Mouse (Mus musculus): ENCODE results near the gene Kbtbd4. TPM values are rescaled to one million over a fixed set of nuclear protein-coding genes. Genes with fewer than 3 reads are reported as not detected.

Gene Kbtbd4
- polyA plus RNA-seq, 1 experiment from 2014 or later: 63.6 TPM

- peak overlapping the region; percentile 99 for H3K4me3 ChIP-seq
- H3K36me3 ChIP-seq: peaks cover 14% of the 10 kb centered on the region; the same call in 1 of the 2 replicates
- DNase-seq (ENCODE audit: low spot score): no peak
- no peaks in the 10 kb centered on the region for H3K27me3 ChIP-seq (ENCODE audit: low read depth, poor library complexity, severe bottlenecking)
- H3K4me1 ChIP-seq: peaks cover 18% of the 10 kb centered on the region
- no peaks in the 10 kb centered on the region for H3K9me3 ChIP-seq (replicated peaks)
- no peak overlapping the region for H3K27ac ChIP-seq
- WGBS: 77% methylated on average over 2 of the region's 2 CpGs
These were observed 37.2 kb downstream of the Kbtbd4 start for GRCm38 (mm10) chr2:90941744-90942143.

GRCm38 (mm10) chr2:90950149-90950548 is 45.6 kb downstream of the Kbtbd4 start:
- Histone ChIP-seq H3K27me3 (ENCODE audit: low read depth, poor library complexity, severe bottlenecking) (no peaks in the 10 kb centered on the region), H3K9me3 (replicated peaks) (no peaks in the 10 kb centered on the region), H3K4me1 (0 out of 2 replicates have a peak, but pooled peaks cover 5% of the 10 kb centered on the region), H3K27ac (no peak overlapping the region), H3K36me3 (peaks cover 33% of the 10 kb centered on the region), H3K4me3 (no peak overlapping the region)
- 90% methylated on average over 5 of the region's 5 CpGs for WGBS
- no peak for DNase-seq (ENCODE audit: low spot score)

- DNase-seq (ENCODE audit: low spot score): no peak
- Histone ChIP-seq H3K36me3 (peaks cover 39% of the 10 kb centered on the region), H3K27ac (no peak overlapping the region), H3K9me3 (replicated peaks) (no peaks in the 10 kb centered on the region), H3K4me3 (no peak overlapping the region), H3K27me3 (ENCODE audit: low read depth, poor library complexity, severe bottlenecking) (no peaks in the 10 kb centered on the region), H3K4me1 (0 out of 2 replicates have a peak, but pooled peaks cover 5% of the 10 kb centered on the region)
These were observed 46.1 kb downstream of the Kbtbd4 start for GRCm38 (mm10) chr2:90950582-90951194.

- Histone ChIP-seq H3K9me3 (replicated peaks) (no peaks in the 10 kb centered on the region), H3K4me1 (0 out of 2 replicates have a peak, but pooled peaks cover 5% of the 10 kb centered on the region), H3K4me3 (no peak overlapping the region), H3K27ac (no peak overlapping the region), H3K27me3 (ENCODE audit: low read depth, poor library complexity, severe bottlenecking) (no peaks in the 10 kb centered on the region), H3K36me3 (peaks cover 38% of the 10 kb centered on the region)
- DNase-seq (ENCODE audit: low spot score): no peak
- 84% methylated on average over 3 of the region's 3 CpGs for WGBS
These were observed 48.9 kb downstream of the Kbtbd4 start for GRCm38 (mm10) chr2:90953461-90953860.

GRCm38 (mm10) chr2:90956053-90956452 is 51.5 kb downstream of the Kbtbd4 start:
- DNase-seq (ENCODE audit: low spot score): no peak
- WGBS: 77% methylated on average over 1 of the region's 1 CpGs
- H3K9me3 ChIP-seq (replicated peaks): no peaks in the 10 kb centered on the region
- no peaks in the 10 kb centered on the region for H3K4me1 ChIP-seq
- H3K27ac ChIP-seq: no peak overlapping the region
- H3K4me3 ChIP-seq: no peak overlapping the region
- H3K27me3 ChIP-seq (ENCODE audit: low read depth, poor library complexity, severe bottlenecking): no peaks in the 10 kb centered on the region
- H3K36me3 ChIP-seq: peaks cover 29% of the 10 kb centered on the region

GRCm38 (mm10) chr2:90958856-90959255 is 54.3 kb downstream of the Kbtbd4 start:
- H3K27me3 ChIP-seq (ENCODE audit: low read depth, poor library complexity, severe bottlenecking): no peaks in the 10 kb centered on the region
- no peak overlapping the region for H3K27ac ChIP-seq
- no peak overlapping the region for H3K4me3 ChIP-seq
- H3K36me3 ChIP-seq: peaks cover 28% of the 10 kb centered on the region
- no peaks in the 10 kb centered on the region for H3K4me1 ChIP-seq
- WGBS: 86% methylated on average over 3 of the region's 3 CpGs
- H3K9me3 ChIP-seq (replicated peaks): no peaks in the 10 kb centered on the region
- no peak for DNase-seq (ENCODE audit: low spot score)

- H3K27ac ChIP-seq: no peak overlapping the region
- WGBS: 95% methylated on average over 2 of the region's 2 CpGs
- no peak for DNase-seq (ENCODE audit: low spot score)
- peaks cover 24% of the 10 kb centered on the region for H3K36me3 ChIP-seq
- H3K4me1 ChIP-seq: no peaks in the 10 kb centered on the region
- H3K9me3 ChIP-seq (replicated peaks): no peaks in the 10 kb centered on the region
- no peaks in the 10 kb centered on the region for H3K27me3 ChIP-seq (ENCODE audit: low read depth, poor library complexity, severe bottlenecking)
- H3K4me3 ChIP-seq: no peak overlapping the region
These were observed 55.5 kb downstream of the Kbtbd4 start for GRCm38 (mm10) chr2:90960012-90960411.

Other genes with a start within 250 kb of the Kbtbd4 start
- gene Nup160, start 227.5 kb upstream of the Kbtbd4 start, polyA plus RNA-seq (2016; fragmentation: Nextera tagmentation; extraction: Ambion mirVana): 70.8 and 79.1 TPM in 2 replicates
- gene Fnbp4, start 159.4 kb upstream of the Kbtbd4 start, polyA plus RNA-seq (2016; fragmentation: Nextera tagmentation; extraction: Ambion mirVana): 106 and 125 TPM in 2 replicates
- gene Agbl2, start 122.0 kb upstream of the Kbtbd4 start, polyA plus RNA-seq (2016; fragmentation: Nextera tagmentation; extraction: Ambion mirVana): 0.33 and 0.36 TPM in 2 replicates
- gene Mtch2, start 57.6 kb upstream of the Kbtbd4 start, polyA plus RNA-seq (2016; fragmentation: Nextera tagmentation; extraction: Ambion mirVana): 217 and 233 TPM in 2 replicates
- 3.2 and 5.5 TPM in 2 replicates for gene C1qtnf4, start 18.9 kb upstream of the Kbtbd4 start, polyA plus RNA-seq (2016; fragmentation: Nextera tagmentation; extraction: Ambion mirVana)
- gene Ndufs3, start 87 bp downstream of the Kbtbd4 start, polyA plus RNA-seq (2016; fragmentation: Nextera tagmentation; extraction: Ambion mirVana): 216 and 220 TPM in 2 replicates
- gene Celf1, start 35.6 kb downstream of the Kbtbd4 start, polyA plus RNA-seq (2016; fragmentation: Nextera tagmentation; extraction: Ambion mirVana): 139 and 150 TPM in 2 replicates
- gene Rapsn, start 130.9 kb downstream of the Kbtbd4 start, polyA plus RNA-seq (2016; fragmentation: Nextera tagmentation; extraction: Ambion mirVana): 0.30 and 1.4 TPM in 2 replicates
- 359 and 373 TPM in 2 replicates for gene Psmc3, start 149.3 kb downstream of the Kbtbd4 start, polyA plus RNA-seq (2016; fragmentation: Nextera tagmentation; extraction: Ambion mirVana)
- gene Slc39a13, start 165.7 kb downstream of the Kbtbd4 start, polyA plus RNA-seq (2016; fragmentation: Nextera tagmentation; extraction: Ambion mirVana): 18.1 and 31.6 TPM in 2 replicates
- 2.0 and 2.6 TPM in 2 replicates for gene Spi1, start 177.7 kb downstream of the Kbtbd4 start, polyA plus RNA-seq (2016; fragmentation: Nextera tagmentation; extraction: Ambion mirVana)
- 0.44 and 0.49 TPM in 2 replicates for gene Mybpc3, start 213.4 kb downstream of the Kbtbd4 start, polyA plus RNA-seq (2016; fragmentation: Nextera tagmentation; extraction: Ambion mirVana)

Data from limb, embryonic 10.5 days (tissue).